In genomic region chr16:94140746-94141145, GRCm38 (mm10) we compare ENCODE assay signal across 17 mouse cellular contexts. TPM values are rescaled to one million over a fixed set of nuclear protein-coding genes. Genes with fewer than 3 reads are reported as not detected.
"Had no signal": no experiment of that assay in that cellular context is flagged by ENCODE, and none has a peak within 500 bp of the region (broad histone marks: within the 10 kb centered on the region; RNA-seq: fewer than 3 reads in every experiment).

No protein-coding gene starts in this region.

- H3K4me3 ChIP-seq: hindbrain, embryonic 15.5 days; neural tube, embryonic 13.5 days; stomach, embryonic 15.5 days had no signal

- H3K9ac ChIP-seq: hindbrain, embryonic 15.5 days; lung, embryonic 14.5 days; neural tube, embryonic 13.5 days; stomach, embryonic 15.5 days had no signal

- H3K9me3 ChIP-seq: hindbrain, embryonic 15.5 days; neural tube, embryonic 13.5 days; stomach, embryonic 15.5 days had no signal

- H3K4me2 ChIP-seq: hindbrain, embryonic 15.5 days; liver, embryonic 11.5 days; lung, embryonic 14.5 days; midbrain, embryonic 11.5 days; neural tube, embryonic 13.5 days; stomach, embryonic 15.5 days had no signal

- H3K27me3 ChIP-seq: hindbrain, embryonic 15.5 days; stomach, embryonic 15.5 days had no signal

- ATAC-seq: intestine, embryonic 16.5 days; midbrain, embryonic 16.5 days had no signal

- H3K27ac ChIP-seq: hindbrain, embryonic 15.5 days; neural tube, embryonic 13.5 days; stomach, embryonic 15.5 days had no signal

- H3K36me3 ChIP-seq: hindbrain, embryonic 15.5 days; stomach, embryonic 15.5 days had no signal

- DNase-seq: kidney, adult 8-10 months; layer of hippocampus, postnatal 36 days; left cerebral cortex, postnatal 4 days; lung, embryonic 14.5 days; lung, postnatal 10 days; lung, postnatal 4 days; thymus, postnatal 36 days had no signal

RNA-seq across cellular contexts. Expression of gene Sim2, which starts 56.0 kb away (rescaled TPM):
- total RNA-seq: megakaryocyte, adult 5-6 weeks had no signal
- polyA plus RNA-seq: intestine, embryonic 16.5 days; liver, embryonic 16.5 days; spleen, adult 2 months had no signal
